Mouse (Mus musculus): ENCODE measurements around the gene Ubr2.

Ubr2 gene
- long read RNA-seq, experiment 1, partial matches to known transcripts = 16 of 31 reads
- long read RNA-seq, experiment 1, other reads (novel, unspliced or antisense) = 15 of 31 reads
- long read RNA-seq, experiment 2, partial matches to known transcripts = 25 of 37 reads
- long read RNA-seq, experiment 2, other reads (novel, unspliced or antisense) = 12 of 37 reads

DNA sequence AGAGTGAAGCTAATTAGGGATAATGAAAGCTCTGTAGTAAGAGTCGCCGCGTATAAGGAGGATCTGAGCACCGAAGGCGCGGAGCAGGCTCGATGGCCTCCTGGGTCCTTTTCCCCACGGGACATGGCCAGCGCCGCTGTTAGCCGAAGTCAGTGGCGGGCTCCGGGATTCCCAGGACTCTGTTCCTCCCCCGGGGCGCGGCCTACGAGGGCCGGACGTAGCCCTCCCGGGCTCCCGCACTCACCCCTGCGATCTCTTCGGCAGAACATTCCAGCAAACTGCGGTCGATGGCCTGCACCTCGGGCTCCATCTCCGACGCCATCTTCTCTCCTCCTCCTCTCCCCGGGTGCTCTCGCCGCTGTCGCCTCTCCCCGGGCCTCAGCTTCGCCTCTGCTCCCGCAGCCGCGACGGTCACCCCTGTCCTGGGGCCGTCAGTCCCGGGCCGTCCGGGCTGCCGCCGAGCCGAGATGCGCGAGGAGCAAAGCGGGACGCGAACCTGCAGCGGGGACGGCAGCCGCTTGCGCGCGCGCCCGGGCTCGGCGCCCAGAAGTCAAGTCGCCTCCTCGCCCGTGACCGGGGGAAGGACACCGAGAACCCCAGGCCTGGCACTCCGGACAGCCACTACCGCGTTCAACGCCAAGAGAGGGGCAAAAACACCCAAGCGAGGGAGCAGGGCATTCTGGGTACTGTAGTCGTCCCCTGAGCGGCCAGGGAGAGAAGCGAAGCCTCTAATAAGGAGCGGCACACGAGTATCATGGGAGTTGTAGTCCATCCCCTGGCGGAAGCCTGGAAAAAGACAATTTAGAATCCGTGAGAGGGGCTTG, at the start of gene Ubr2:
Gene Ubr2 (minus strand): TSS at position 659 of the 824 bp plus-strand sequence.
- intact Hi-C loops (cut with DNase I) = no loop called here

GRCm38 (mm10) chr17:47059836-47060360, 49.5 kb upstream of the Ubr2 start:
- intact Hi-C loops (cut with DNase I) = no loop called here

DNA sequence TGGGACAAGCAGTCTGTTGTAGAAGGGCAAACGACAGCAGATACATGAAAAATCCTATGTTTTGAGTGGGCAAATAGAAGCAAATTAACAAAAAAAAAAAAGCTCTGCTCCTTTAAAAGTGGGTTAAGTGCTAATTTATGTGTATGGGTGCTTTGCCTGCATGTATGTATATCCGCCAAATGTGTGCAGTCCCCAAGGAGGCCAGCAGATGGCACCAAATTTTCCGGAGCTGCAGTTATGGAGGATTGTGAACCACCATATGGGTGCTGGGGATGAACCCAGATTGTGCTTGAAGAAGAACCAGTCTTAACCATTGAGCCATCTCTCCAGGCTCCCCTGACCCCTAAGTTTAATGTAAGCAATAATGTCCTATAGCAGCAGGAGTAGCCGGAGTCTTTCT, 47.6 kb upstream of the Ubr2 start:
- intact Hi-C loops (cut with DNase I) = no loop called here

DNA sequence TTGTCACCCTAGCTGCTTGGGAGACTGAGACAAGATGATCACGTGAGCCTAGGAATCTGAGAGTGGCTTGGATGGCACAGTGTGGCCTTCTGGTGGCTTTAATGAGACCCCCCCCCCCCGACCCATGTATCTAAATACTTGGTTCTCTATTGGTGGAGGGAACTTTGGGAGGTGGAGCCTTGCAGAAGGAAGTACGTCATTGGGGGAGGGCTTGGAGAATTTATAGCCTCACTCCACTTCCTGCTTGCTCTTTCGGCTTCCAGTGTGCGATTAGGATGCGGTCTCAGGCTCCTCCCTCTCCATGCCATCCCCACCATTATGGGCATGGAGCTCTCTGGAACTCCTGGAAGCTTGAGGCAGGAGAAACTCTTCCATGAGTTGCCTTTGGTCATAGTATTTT, 46.1 kb upstream of the Ubr2 start:
- intact Hi-C loops (cut with DNase I) = no loop called here

GRCm38 (mm10) chr17:47055121-47055520, 44.8 kb upstream of the Ubr2 start:
- intact Hi-C loops (cut with DNase I) = no loop called here

DNA sequence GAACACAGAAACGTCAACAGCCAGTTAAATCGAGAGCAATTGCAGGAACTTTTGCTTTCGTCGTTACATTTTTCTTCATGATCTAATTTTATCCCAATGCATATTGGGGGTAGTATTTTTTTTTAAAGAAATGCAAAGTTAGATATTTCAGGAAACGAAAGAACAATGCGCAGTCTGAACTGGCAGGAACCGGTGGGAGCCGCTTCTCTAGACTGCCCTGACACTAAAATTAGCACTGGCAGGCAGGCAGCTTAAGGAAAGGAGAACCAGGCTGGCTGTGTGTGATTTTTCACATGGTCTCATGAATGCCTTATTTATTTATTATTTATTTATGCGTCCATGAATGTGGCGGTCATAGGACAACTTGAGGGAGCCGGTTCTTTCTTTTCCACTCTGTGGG, 44.3 kb upstream of the Ubr2 start:
- intact Hi-C loops (cut with DNase I) = no loop called here

GRCm38 (mm10) chr17:47050678-47051077, 40.3 kb upstream of the Ubr2 start:
- intact Hi-C loops (cut with DNase I) = no loop called here

DNA sequence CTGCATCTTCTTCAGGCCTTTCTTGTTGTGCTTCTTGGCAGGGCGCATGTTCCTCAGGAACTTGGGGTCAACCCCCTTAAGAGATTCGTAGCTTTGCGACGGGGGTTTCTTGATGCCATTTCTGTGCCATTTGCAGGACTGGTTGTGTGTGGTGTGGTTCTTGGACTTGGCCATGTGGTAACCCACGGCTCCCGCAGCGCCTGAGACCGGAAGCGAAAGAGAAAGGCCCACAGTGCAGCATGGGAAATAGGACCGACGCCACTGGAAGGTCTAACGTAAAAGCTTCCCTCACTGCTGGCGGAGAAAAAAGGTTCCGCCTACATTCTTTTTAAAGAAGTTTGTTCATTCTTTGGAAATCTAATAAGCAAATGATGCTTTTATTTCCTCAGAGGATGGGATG, 32.5 kb upstream of the Ubr2 start:
- intact Hi-C loops (cut with DNase I) = loop anchor here (10.0 kb wide), 1 partner anchor 52 kb away; no protein-coding TSS in a partner anchor

DNA sequence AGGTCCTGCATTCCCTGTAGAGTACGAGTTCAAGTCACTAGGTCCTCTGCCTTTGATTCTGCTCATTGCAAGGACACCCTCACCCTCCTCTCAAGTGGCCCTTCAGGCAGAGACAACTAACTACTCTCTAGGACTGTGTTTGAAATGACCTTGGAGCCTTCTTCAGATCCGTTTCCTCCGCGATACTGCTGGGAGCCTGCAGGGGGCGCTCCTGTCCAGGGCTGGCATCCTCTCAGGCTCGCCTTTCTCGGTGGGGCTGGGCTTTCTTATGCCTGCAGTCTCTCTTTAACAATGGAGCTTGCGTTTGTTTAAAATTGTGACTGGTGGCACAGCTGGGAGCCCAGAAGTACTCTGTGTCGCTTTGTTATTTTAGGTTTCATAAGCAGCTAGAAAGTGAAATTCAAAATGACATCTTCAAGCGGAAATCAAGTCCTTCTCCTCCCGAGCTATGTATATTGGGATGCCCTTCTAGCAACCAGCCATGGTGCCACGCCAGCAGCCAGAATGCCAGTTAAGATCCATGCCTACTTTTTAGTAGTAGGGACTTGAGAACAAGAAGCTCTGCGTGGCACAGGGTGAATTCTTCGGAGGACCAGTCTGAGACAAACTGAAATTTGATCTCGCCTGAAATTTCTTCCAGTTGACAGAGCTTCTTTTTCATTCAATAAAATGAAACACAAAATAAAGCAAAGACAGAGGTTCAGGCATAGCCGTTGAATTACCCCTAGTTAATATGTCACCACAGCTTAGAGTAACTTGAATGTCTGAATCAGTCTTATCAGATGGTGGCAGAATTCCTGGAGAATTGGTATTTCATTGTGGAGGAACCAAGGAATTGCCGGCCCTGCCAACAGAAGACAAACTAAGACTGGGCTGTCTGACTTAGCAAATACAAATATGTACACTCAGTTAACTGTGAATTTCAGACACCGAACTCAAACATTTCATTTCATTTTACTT, 28.8 kb upstream of the Ubr2 start:
- intact Hi-C loops (cut with DNase I) = loop anchor here (5.0 kb wide), 1 partner anchor 293 kb away; no protein-coding TSS in a partner anchor

- intact Hi-C loops (cut with DNase I) = loop anchor here (5.0 kb wide), 2 partner anchors 57 to 122 kb away; partner anchors contain the start of gene Prph2
Measured at GRCm38 (mm10) chr17:47034536-47034935, 24.2 kb upstream of the Ubr2 start.

DNA sequence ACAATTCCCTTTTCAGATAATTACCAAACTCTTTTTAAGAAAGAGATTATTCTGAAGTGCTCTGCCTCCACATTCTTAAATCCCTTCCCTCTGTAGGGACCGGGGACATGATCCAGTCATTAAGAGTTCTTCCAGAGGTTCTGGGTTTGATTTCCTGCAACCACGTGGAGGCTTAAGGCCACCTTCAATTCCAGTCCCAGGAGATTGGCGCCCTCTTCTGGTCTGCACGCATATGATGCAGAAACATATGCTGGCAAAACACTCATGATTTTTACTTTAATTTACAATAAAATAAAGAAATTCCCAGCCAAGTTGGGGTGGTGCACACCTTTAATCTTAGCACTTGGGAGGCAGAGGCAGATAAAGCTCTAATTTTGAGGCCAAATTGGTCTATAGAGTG, 23.3 kb upstream of the Ubr2 start:
- intact Hi-C loops (cut with DNase I) = loop anchor here (5.0 kb wide), 2 partner anchors 56 to 121 kb away; partner anchors contain the start of gene Prph2

DNA sequence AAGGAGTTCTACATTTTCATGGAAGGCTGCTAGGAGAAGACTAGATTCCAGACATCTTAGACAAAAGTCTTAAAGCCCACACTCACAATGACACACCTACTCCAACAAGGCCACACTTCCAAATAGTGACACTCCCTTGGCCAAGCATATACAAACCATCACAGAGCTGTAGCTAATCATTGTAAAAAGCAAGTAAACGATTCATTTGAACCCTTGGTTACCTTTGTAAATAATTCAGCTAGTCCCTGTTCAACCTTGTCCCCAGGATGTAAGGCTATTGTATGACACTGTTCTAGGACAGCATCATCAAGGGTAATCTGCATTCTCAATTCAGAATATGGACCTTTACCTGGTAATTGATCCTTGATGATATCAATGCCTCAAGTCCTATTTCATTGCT, 14.4 kb upstream of the Ubr2 start:
- intact Hi-C loops (cut with DNase I) = no loop called here

DNA sequence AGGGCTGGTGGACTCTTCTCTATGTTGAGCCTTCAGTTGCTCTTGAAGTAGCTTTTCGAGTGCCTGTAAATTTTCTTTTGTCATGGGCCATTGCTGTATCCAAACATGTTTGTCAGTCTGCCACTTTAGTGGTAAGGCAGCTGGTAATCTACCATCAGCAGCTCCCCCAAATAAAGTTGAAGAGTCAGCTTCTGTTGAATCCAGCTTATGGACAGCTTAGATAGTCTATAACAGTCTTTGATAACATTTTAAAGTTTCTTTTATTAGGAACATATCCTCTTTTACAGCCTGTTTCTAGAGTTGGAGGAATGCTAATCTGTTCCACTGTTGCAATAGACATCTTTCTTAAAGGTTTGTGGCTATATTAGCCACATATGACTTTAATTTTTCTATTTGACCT, 13.0 kb upstream of the Ubr2 start:
- intact Hi-C loops (cut with DNase I) = no loop called here

DNA sequence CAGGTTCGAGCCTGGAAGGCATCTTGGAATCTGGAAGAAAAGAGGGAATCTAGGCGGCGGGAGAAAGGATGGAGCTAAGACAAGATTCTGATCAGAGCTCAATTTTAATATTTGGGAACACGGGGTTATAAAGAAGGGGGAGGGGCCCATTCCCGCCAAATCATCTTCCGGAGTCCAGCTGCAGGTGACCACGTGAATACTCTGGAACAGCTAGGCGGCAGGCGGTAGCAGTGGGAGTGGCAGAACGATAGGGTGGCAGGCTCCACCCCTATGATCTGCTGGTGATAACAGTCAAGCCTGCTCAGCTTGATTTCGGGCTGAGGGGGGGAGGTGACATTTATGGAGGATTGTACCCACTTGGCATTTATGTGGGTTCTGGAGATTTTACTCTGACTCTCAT, 2.5 kb upstream of the Ubr2 start:
- intact Hi-C loops (cut with DNase I) = no loop called here

GRCm38 (mm10) chr17:47011661-47012043, 1.3 kb upstream of the Ubr2 start:
- intact Hi-C loops (cut with DNase I) = no loop called here

DNA sequence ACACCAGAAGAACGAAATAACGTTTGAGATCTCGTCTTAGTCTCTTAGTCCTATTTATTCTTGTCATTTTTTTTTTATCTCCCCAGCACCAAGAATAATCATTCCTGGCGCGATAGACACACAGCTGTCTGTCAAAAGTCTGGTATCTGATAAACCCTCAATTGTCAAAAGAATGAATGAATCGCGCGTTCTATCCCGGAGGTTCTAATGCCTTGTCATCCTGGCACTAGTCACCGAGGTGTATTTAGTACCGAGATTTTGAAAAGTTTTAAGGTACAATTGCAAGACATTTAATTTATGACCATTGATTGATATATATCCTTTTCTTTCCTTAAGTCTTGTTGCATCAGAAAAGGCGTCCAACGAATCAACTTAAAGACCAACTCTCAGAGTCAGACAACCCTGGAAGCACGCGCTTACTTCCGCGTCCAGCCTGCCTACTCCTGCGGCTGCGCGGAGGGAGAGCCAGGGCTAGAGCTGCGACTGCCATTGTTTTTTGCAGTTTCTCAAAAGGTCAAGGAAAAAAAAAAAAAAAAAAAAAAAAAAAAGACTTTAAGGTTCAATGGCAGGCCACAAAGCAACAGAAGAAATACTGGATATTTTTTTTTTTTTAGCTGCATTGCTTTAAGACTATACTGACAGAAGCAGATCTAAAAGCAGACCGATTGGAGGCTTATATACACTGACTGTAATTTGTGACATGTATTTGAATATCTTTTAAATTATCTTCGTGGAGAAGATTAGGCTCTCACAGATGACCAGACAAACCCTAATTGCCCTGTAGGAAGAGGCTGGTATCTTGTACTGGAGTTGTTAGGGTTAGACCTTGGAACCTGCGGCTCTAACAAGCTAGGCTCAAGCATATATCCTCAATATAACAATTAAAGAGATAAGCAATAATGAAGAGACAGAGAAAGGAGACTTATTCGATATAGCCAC, 635 bp upstream of the Ubr2 start:
- intact Hi-C loops (cut with DNase I) = no loop called here

DNA sequence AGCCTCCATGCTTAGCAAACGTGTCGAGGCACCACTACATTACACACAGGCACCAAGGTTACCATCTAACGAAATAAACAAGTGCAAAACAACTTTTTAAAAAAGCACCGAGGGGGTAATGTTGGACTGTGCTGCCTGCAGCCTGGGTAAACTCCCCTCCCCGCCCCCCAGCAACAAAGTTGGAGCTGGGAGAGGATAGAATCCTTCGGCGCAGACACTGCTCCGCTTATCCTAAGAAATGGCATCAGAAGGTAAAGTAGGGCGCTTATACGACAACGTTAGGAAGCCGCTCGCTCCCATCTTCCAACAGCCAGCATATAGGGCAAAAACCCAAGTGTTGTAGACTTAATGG, 834 bp downstream of the Ubr2 start:
- intact Hi-C loops (cut with DNase I) = no loop called here

DNA sequence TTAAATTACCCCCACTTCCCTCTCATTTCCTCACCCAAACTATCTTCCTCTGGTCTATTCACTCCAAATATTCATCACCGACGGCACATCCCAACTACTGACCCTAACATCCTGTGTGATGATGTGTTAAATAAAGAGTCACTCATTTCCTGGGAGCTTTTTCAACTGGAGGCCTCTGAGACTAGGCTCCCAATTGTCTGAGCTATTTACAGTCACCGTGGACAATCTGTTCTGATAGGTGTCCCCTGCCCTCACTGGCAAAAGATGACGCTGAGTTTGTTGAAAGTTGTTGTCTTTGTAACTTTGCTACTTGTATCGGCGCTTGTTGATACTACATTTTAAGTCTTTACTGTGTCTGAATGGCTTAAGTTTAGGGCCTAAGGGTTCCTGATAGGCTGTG, 1.3 kb downstream of the Ubr2 start:
- intact Hi-C loops (cut with DNase I) = no loop called here

GRCm38 (mm10) chr17:47008506-47008905, 1.9 kb downstream of the Ubr2 start:
- intact Hi-C loops (cut with DNase I) = no loop called here

DNA sequence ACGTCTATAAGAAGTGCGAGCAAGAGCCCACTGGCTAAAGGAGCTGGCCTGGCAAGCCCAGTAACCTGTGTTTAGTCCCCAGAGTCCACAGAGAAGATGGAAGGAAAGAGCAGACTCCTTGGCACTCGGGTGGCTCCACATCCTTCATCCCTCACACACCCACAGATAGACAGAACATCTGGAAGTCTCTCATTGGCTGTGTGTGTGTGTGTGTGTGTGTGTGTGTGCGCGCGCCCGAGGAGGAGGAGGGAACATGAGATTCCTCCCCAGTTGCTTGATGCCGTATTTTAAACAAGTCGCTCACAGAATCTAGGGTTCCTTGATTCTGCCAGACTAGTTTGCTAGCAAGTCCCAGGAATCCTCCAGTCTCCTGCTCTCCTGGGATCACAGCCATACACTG, 3.6 kb downstream of the Ubr2 start:
- intact Hi-C loops (cut with DNase I) = no loop called here
